Mouse (Mus musculus): ENCODE measurements at regions not wholly inside any gene's neighbourhood (a gene's known extent, or its start where the extent isn't known, plus 50 kb on each side); places are given as distances from the start of the nearest gene placed in this dataset.
"Not testable (repeated sequence)": the region's sequence is repeated elsewhere in the genome, so short reads cannot be mapped to it uniquely, and the experiment has no call there.

GRCm38 (mm10) chr1:184233741-184234255 lies 199.7 kb upstream of the 1700056E22Rik start:
- H3K4me3 ChIP-seq, result no peak overlapping the region
- H3K9ac ChIP-seq, result no peak overlapping the region
- H3K9me3 ChIP-seq (replicated peaks), result no peaks in the 10 kb centered on the region
- H3K27ac ChIP-seq, result no peak overlapping the region
- no peak overlapping the region for H3K4me2 ChIP-seq
- ATAC-seq, result no peak
- peaks cover 15% of the 10 kb centered on the region for H3K4me1 ChIP-seq
- H3K36me3 ChIP-seq (ENCODE audit: poor library complexity, severe bottlenecking), result no peaks in the 10 kb centered on the region
- 0 out of 2 replicates have a peak, but pooled peaks cover 4% of the 10 kb centered on the region for H3K27me3 ChIP-seq
- 56% methylated on average over 5 of the region's 5 CpGs for WGBS

DNA sequence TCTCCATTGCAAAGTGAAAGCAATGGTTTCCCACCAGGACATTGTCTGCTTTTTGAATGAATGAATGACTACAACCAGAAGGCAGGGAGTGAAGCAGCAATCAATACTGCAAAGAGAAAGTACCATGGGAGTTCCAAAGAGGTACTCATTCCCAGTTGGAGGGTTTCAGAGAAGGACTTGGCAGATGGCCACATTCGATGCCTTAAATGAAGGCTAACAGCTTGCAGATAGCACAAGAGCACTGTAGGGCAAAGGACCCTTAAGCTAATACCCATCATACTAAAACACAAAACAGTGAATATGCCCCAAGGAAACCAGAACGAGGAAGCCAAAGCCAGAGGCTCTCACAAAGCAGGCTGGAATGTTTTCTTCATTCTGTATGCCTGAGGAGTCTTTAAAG lies 188.2 kb upstream of the 1700056E22Rik start:
- no peak overlapping the region for H3K4me2 ChIP-seq
- no peak overlapping the region for H3K27ac ChIP-seq
- ATAC-seq, result no peak
- no peaks in the 10 kb centered on the region for H3K9me3 ChIP-seq (replicated peaks)
- no peaks in the 10 kb centered on the region for H3K27me3 ChIP-seq
- no peak overlapping the region for H3K4me3 ChIP-seq
- H3K36me3 ChIP-seq (ENCODE audit: poor library complexity, severe bottlenecking), result no peaks in the 10 kb centered on the region
- H3K4me1 ChIP-seq, result no peaks in the 10 kb centered on the region
- no peak overlapping the region for H3K9ac ChIP-seq
- 52% methylated on average over 2 of the region's 2 CpGs for WGBS

GRCm38 (mm10) chr1:184221792-184222191 lies 187.7 kb upstream of the 1700056E22Rik start:
- no peak for ATAC-seq
- Histone ChIP-seq H3K9me3 (replicated peaks) (no peaks in the 10 kb centered on the region), H3K36me3 (ENCODE audit: poor library complexity, severe bottlenecking) (no peaks in the 10 kb centered on the region), H3K4me3 (no peak overlapping the region), H3K27ac (no peak overlapping the region), H3K4me2 (no peak overlapping the region), H3K9ac (no peak overlapping the region), H3K27me3 (no peaks in the 10 kb centered on the region), H3K4me1 (no peaks in the 10 kb centered on the region)
- WGBS, result 69% methylated on average over 3 of the region's 3 CpGs

DNA sequence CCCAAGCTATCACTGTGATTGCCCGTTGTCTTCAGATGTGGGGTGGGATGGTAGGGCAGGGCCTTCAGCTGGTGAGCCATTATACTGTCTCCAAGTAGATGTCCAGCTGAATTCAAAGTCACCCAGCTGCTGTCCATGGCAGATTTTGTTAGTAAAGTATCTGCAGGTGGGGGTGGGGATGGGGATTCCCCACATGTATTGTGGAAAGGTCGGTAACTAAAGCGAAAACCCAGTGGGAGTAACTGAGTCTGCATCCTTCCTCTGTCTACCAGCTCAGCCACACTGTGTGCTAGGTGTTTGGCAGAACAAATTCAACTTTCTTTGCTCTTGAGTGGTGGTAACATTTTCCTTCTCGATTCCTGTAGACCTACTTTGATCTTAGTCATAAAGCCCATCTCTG lies 163.2 kb upstream of the 1700056E22Rik start:
- Histone ChIP-seq H3K27ac (no peak overlapping the region), H3K9ac (no peak overlapping the region), H3K36me3 (ENCODE audit: poor library complexity, severe bottlenecking) (no peaks in the 10 kb centered on the region), H3K27me3 (no peaks in the 10 kb centered on the region), H3K4me2 (no peak overlapping the region), H3K4me1 (peaks cover 2% of the 10 kb centered on the region; the same call in 1 of the 2 replicates), H3K4me3 (no peak overlapping the region), H3K9me3 (replicated peaks) (no peaks in the 10 kb centered on the region)
- 92% methylated on average over 4 of the region's 4 CpGs for WGBS
- no peak for ATAC-seq

- no peak overlapping the region for H3K4me3 ChIP-seq
- no peaks in the 10 kb centered on the region for H3K36me3 ChIP-seq (ENCODE audit: poor library complexity, severe bottlenecking)
- H3K27me3 ChIP-seq, result no peaks in the 10 kb centered on the region
- no peak for ATAC-seq
- H3K27ac ChIP-seq, result no peak overlapping the region
- WGBS, result 33% methylated on average over 3 of the region's 3 CpGs
- no peak overlapping the region for H3K4me2 ChIP-seq
- peaks cover 11% of the 10 kb centered on the region for H3K4me1 ChIP-seq
- H3K9ac ChIP-seq, result no peak overlapping the region
- H3K9me3 ChIP-seq (replicated peaks), result no peaks in the 10 kb centered on the region
These were observed 157.2 kb upstream of the 1700056E22Rik start for GRCm38 (mm10) chr1:184191325-184191724.

- Histone ChIP-seq H3K9me3 (replicated peaks) (no peaks in the 10 kb centered on the region), H3K4me2 (no peak overlapping the region), H3K4me1 (peaks cover 11% of the 10 kb centered on the region), H3K4me3 (no peak overlapping the region), H3K9ac (no peak overlapping the region), H3K36me3 (ENCODE audit: poor library complexity, severe bottlenecking) (no peaks in the 10 kb centered on the region), H3K27ac (no peak overlapping the region), H3K27me3 (no peaks in the 10 kb centered on the region)
- no peak for ATAC-seq
These were observed 153.5 kb upstream of the 1700056E22Rik start for GRCm38 (mm10) chr1:184187582-184187981.

GRCm38 (mm10) chr1:184182163-184182562 lies 148.1 kb upstream of the 1700056E22Rik start:
- no peaks in the 10 kb centered on the region for H3K9me3 ChIP-seq (replicated peaks)
- WGBS, result 91% methylated on average over 4 of the region's 4 CpGs
- no peak overlapping the region for H3K4me3 ChIP-seq
- no peaks in the 10 kb centered on the region for H3K4me1 ChIP-seq
- H3K27ac ChIP-seq, result no peak overlapping the region
- H3K4me2 ChIP-seq, result no peak overlapping the region
- H3K36me3 ChIP-seq (ENCODE audit: poor library complexity, severe bottlenecking), result no peaks in the 10 kb centered on the region
- ATAC-seq, result no peak
- no peaks in the 10 kb centered on the region for H3K27me3 ChIP-seq
- no peak overlapping the region for H3K9ac ChIP-seq

GRCm38 (mm10) chr1:184174416-184174815 lies 140.3 kb upstream of the 1700056E22Rik start:
- not testable (repeated sequence) for H3K9ac ChIP-seq; H3K27me3 ChIP-seq; H3K9me3 ChIP-seq (replicated peaks); H3K4me1 ChIP-seq; H3K36me3 ChIP-seq (ENCODE audit: poor library complexity, severe bottlenecking); H3K27ac ChIP-seq; H3K4me2 ChIP-seq; H3K4me3 ChIP-seq; ATAC-seq
- WGBS, result 50% methylated on average over 1 of the region's 1 CpGs

GRCm38 (mm10) chr1:184173739-184174138 lies 139.6 kb upstream of the 1700056E22Rik start:
- H3K27ac ChIP-seq, result no peak overlapping the region
- ATAC-seq, result no peak
- 72% methylated on average over 6 of the region's 6 CpGs for WGBS

GRCm38 (mm10) chr1:184172986-184173385 lies 138.9 kb upstream of the 1700056E22Rik start:
- Histone ChIP-seq H3K9ac (no peak overlapping the region), H3K4me1 (no peaks in the 10 kb centered on the region), H3K4me3 (no peak overlapping the region), H3K27ac (no peak overlapping the region), H3K9me3 (replicated peaks) (no peaks in the 10 kb centered on the region), H3K36me3 (ENCODE audit: poor library complexity, severe bottlenecking) (no peaks in the 10 kb centered on the region), H3K4me2 (no peak overlapping the region), H3K27me3 (no peaks in the 10 kb centered on the region)
- WGBS, result 88% methylated on average over 2 of the region's 2 CpGs
- no peak for ATAC-seq

More at GRCm38 (mm10) chr1:184173739-184174138, 139.6 kb upstream of the 1700056E22Rik start:
- no peaks in the 10 kb centered on the region for H3K4me1 ChIP-seq
- no peak overlapping the region for H3K4me3 ChIP-seq
- no peak overlapping the region for H3K9ac ChIP-seq
- no peak overlapping the region for H3K4me2 ChIP-seq
- H3K27me3 ChIP-seq, result no peaks in the 10 kb centered on the region
- H3K9me3 ChIP-seq (replicated peaks), result no peaks in the 10 kb centered on the region
- H3K36me3 ChIP-seq (ENCODE audit: poor library complexity, severe bottlenecking), result no peaks in the 10 kb centered on the region

- no peak for ATAC-seq
- 71% methylated on average over 7 of the region's 7 CpGs for WGBS
- H3K4me3 ChIP-seq, result no peak overlapping the region
- no peak overlapping the region for H3K4me2 ChIP-seq
- H3K27me3 ChIP-seq, result no peaks in the 10 kb centered on the region
- H3K27ac ChIP-seq, result no peak overlapping the region
- no peak overlapping the region for H3K9ac ChIP-seq
- no peaks in the 10 kb centered on the region for H3K9me3 ChIP-seq (replicated peaks)
- no peaks in the 10 kb centered on the region for H3K36me3 ChIP-seq (ENCODE audit: poor library complexity, severe bottlenecking)
- H3K4me1 ChIP-seq, result no peaks in the 10 kb centered on the region
These were observed 137.5 kb upstream of the 1700056E22Rik start for GRCm38 (mm10) chr1:184171601-184172000.

DNA sequence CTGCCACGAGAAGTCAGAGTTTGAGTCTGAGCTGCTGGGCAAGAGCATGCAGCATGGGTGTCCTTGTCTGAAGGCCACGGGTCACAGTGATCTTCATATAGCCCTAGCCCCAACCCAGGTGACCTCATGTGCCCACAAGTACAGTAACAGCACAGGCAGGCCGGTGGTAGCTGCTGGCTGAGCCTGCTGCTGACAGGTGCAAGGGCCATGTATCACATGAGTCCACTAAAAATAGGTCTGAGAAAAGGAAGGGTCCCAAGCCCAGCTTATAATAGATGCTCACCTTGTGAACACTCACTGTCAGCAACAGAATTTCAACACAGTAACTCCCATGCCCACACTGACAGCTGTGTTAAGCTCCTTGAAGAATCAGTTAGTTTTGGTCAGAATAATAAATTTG lies 136.8 kb upstream of the 1700056E22Rik start:
- no peaks in the 10 kb centered on the region for H3K27me3 ChIP-seq
- no peaks in the 10 kb centered on the region for H3K9me3 ChIP-seq (replicated peaks)
- no peak overlapping the region for H3K9ac ChIP-seq
- no peak overlapping the region for H3K4me2 ChIP-seq
- no peaks in the 10 kb centered on the region for H3K4me1 ChIP-seq
- ATAC-seq, result no peak
- no peaks in the 10 kb centered on the region for H3K36me3 ChIP-seq (ENCODE audit: poor library complexity, severe bottlenecking)
- no peak overlapping the region for H3K4me3 ChIP-seq
- no peak overlapping the region for H3K27ac ChIP-seq
- 83% methylated on average over 3 of the region's 3 CpGs for WGBS

DNA sequence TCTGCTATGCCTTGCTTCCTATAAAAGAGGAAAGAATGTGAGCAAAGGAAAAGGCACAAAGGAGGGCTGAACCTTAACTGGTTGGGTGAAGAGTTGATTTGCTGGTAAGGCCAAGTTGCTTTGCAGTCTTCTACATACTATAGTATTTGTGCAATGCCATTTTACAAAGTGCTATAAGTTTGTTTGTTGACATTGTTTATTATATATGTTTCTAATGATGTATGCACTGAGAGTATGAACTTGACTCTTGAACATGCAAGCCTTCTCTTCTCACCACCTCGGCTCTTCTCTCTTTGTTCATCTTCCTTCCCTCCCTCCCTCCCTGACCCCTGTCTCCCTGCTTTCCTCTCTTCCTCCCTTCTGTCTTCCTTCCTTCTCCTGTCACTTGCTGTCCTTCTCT lies 135.9 kb upstream of the 1700056E22Rik start:
- Histone ChIP-seq H3K4me2 (no peak overlapping the region), H3K9me3 (replicated peaks) (no peaks in the 10 kb centered on the region), H3K4me3 (no peak overlapping the region), H3K27me3 (no peaks in the 10 kb centered on the region), H3K27ac (no peak overlapping the region), H3K36me3 (ENCODE audit: poor library complexity, severe bottlenecking) (no peaks in the 10 kb centered on the region), H3K4me1 (no peaks in the 10 kb centered on the region), H3K9ac (no peak overlapping the region)
- WGBS, result 82% methylated on average over 1 of the region's 1 CpGs
- ATAC-seq, result no peak

Data from forebrain, embryonic 13.5 days (tissue).